Mouse (Mus musculus): ENCODE measurements around the gene Cept1.

- TF ChIP-seq POLR2A (IDR thresholded peaks at IDR 0.05; ENCODE audit: control insufficient read depth in 1 of 2, insufficient read depth in 1 of 2, low read depth in 1 of 2, low read length in 2 of 2, poor library complexity in 1 of 2) (no peak), CTCF (IDR thresholded peaks at IDR 0.05 in 2 of 3, conservative IDR thresholded peaks at IDR 0.05 in 1 of 3; ENCODE audit: control insufficient read depth in 1 of 3, insufficient read depth in 1 of 3, low read depth in 2 of 3, low read length in 3 of 3, poor library complexity in 1 of 3, severe bottlenecking in 1 of 3) (no peak), ZC3H11A (IDR thresholded peaks at IDR 0.05; ENCODE audit: low read depth, low read length) (no peak), ZNF384 (IDR thresholded peaks at IDR 0.05; ENCODE audit: low read depth, low read length) (no peak), POLR2AphosphoS5 (IDR thresholded peaks at IDR 0.05; ENCODE audit: borderline replicate concordance, low read depth, low read length) (no peak), EP300 (IDR thresholded peaks at IDR 0.05; ENCODE audit: low read depth in 1 of 2, low read length in 2 of 2) (no peak), GABPA (IDR thresholded peaks at IDR 0.05; ENCODE audit: low read depth, low read length) (no peak), NRF1 (IDR thresholded peaks at IDR 0.05; ENCODE audit: insufficient read depth, low read depth, low read length, poor library complexity, severe bottlenecking) (no peak), USF1 (IDR thresholded peaks at IDR 0.05; ENCODE audit: low read depth, low read length) (no peak), SMC3 (IDR thresholded peaks at IDR 0.05; ENCODE audit: low read depth, low read length) (no peak)
Observed at GRCm38 (mm10) chr3:106493882-106494281, 53.7 kb downstream of the Cept1 start.

Data from MEL (cell line).